9 mouse cellular contexts compared by ENCODE assay signal in the genomic region with DNA sequence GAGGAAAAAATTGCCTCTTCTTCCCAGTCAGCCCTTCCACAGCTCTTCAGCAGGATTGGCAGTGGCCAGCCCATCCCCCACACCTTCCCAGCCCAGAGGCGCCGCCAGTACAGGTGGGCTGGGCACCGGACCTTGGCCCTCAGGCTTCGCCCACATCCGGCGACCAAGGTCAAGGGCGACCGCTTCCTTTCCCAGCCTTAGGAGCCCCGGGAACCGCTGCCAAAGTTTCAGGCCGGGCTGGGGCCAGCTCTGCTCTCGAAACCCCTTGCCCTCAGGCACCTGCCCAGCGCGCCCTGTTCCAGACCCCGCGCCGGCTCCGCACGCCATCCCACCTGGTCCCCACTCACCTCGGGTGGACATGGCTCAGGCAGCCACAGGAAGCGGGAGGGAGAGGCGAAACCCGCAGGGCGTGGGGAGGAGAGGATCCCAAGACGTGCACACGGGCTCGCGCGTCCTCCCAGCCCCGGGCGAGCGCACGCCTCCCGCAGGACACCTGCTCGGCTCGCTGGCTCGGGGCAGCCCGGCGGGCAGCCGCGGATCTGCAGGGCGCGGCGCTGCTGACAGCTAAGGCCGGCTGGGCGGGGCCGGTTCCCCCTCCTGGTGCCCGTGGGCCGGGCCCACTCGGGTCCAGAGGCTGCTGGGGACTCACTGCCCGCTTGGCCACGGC. TPM values are rescaled to one million over a fixed set of nuclear protein-coding genes. Genes with fewer than 3 reads are reported as not detected.
A peak's percentile ranks its signal among the peaks of the same experiment; 100 is the strongest.
DNase-seq lines count a peak whose midpoint lies in the region; ATAC-seq and TF ChIP-seq lines count a peak whose summit lies in the region.
"Had no signal": no experiment of that assay in that cellular context is flagged by ENCODE, and none has a peak within 500 bp of the region (broad histone marks: within the 10 kb centered on the region; RNA-seq: fewer than 3 reads in every experiment).

A gene (minus strand): TSS at position 574 of the 667 bp plus-strand sequence.

- H3K27me3 ChIP-seq in erythroblast, embryonic 14.5 days (ENCODE audit: control insufficient read depth), result peaks cover 28% of the 10 kb centered on the region
- H3K27me3 ChIP-seq in intestine, embryonic 14.5 days (replicated peaks; ENCODE audit: control insufficient read depth, insufficient read depth, low read length), result 0 out of 2 replicates have a peak, but pooled peaks cover 10% of the 10 kb centered on the region

- peak; percentile 36; the same call in 1 of the 2 replicates for TF ChIP-seq POLR2A in cortical plate, adult 2 months (IDR thresholded peaks at IDR 0.05; ENCODE audit: extremely low read depth, insufficient read depth, low read length)

- peak within 1 kb of the TSS; percentile 91 for H3K4me2 ChIP-seq in intestine, embryonic 14.5 days (ENCODE audit: low read length)

- 2% methylated on average over 48 of the region's 52 CpGs for WGBS in intestine, embryonic 14.5 days

- TF ChIP-seq CTCF in cortical plate, adult 2 months (IDR thresholded peaks at IDR 0.05; ENCODE audit: extremely low read depth, insufficient read depth, low read length), result no peak

- peak within 1 kb of the TSS; percentile 97 for H3K27ac ChIP-seq in cortical plate, adult 2 months (ENCODE audit: insufficient read depth, low read length)
- H3K27ac ChIP-seq in intestine, embryonic 14.5 days (ENCODE audit: low read depth), result no peak within 1 kb of the TSS
- H3K27ac ChIP-seq: macrophage had no signal

- H3K36me3 ChIP-seq in erythroblast, embryonic 14.5 days (ENCODE audit: control insufficient read depth), result no peaks in the 10 kb centered on the region
- no peaks in the 10 kb centered on the region for H3K36me3 ChIP-seq in intestine, embryonic 14.5 days (ENCODE audit: control insufficient read depth, insufficient read depth, low read length)

- peak; percentile 73 for DNase-seq in intestine, embryonic 14.5 days (ENCODE audit: low spot score)
- DNase-seq in left cerebral cortex, adult 8-10 months (ENCODE audit: low spot score in 2 of 2), result peak; percentile 40 to 45
- DNase-seq in lung, postnatal 36 days, result peak; percentile 76
- peak; percentile 38 for DNase-seq in retina, postnatal 7 days (ENCODE audit: low read depth, low spot score)

- no peak for ATAC-seq in erythroblast, adult 5-6 weeks (replicated peaks; ENCODE audit: low FRiP score, poor library complexity, severe bottlenecking)
- peak; percentile 68 for ATAC-seq in granulocyte monocyte progenitor cell, adult 5-6 weeks (replicated peaks; ENCODE audit: poor library complexity, severe bottlenecking)
- peak; percentile 75 for ATAC-seq in intestine, embryonic 14.5 days (replicated peaks; ENCODE audit: low FRiP score, low TSS enrichment, low read depth)

- peaks cover 2% of the 10 kb centered on the region; the same call in 1 of the 2 replicates for H3K4me1 ChIP-seq in erythroblast, embryonic 14.5 days (ENCODE audit: control insufficient read depth)
- peaks cover 4% of the 10 kb centered on the region; the same call in 1 of the 2 replicates for H3K4me1 ChIP-seq in cortical plate, adult 2 months (ENCODE audit: control insufficient read depth, insufficient read depth, low read length)
- H3K4me1 ChIP-seq in intestine, embryonic 14.5 days (replicated peaks; ENCODE audit: control insufficient read depth, insufficient read depth, low read length), result peaks cover 8% of the 10 kb centered on the region

- H3K4me3 ChIP-seq in erythroblast, embryonic 14.5 days (replicated peaks), result peak within 1 kb of the TSS; percentile 57
- peak within 1 kb of the TSS; percentile 94 for H3K4me3 ChIP-seq in cortical plate, adult 2 months (ENCODE audit: insufficient read depth, low read length)
- peak within 1 kb of the TSS; percentile 47 for H3K4me3 ChIP-seq in intestine, embryonic 14.5 days (ENCODE audit: low read depth, low read length)

- H3K9me3 ChIP-seq in erythroblast, embryonic 14.5 days (ENCODE audit: control insufficient read depth, low read length), result no peaks in the 10 kb centered on the region
- no peaks in the 10 kb centered on the region for H3K9me3 ChIP-seq in intestine, embryonic 14.5 days (ENCODE audit: control insufficient read depth, low read length)

- H3K9ac ChIP-seq in intestine, embryonic 14.5 days (ENCODE audit: low read length), result peak within 1 kb of the TSS; percentile 53

RNA-seq across cellular contexts. Expression of the gene that starts here (rescaled TPM):
- polyA plus RNA-seq in erythroblast, embryonic 14.5 days (2012), result 0.01 and 0.02 TPM in 2 replicates
- 0.42 and 1.5 TPM in 2 replicates for total RNA-seq in erythroblast, adult 5-6 weeks (2015; ENCODE audit: low replicate concordance)
- 0.84 and 1.0 TPM in 2 replicates for total RNA-seq in erythroblast, adult 5-6 weeks (2017; ENCODE audit: low replicate concordance)
- 50.0 and 50.5 TPM in 2 replicates for polyA plus RNA-seq in cortical plate, adult 2 months (2012; rRNA removed)
- total RNA-seq in granulocyte monocyte progenitor cell, adult 5-6 weeks (2014; fragmentation: Nextera tagmentation), result 8.6 and 9.4 TPM in 2 replicates
- total RNA-seq in granulocyte monocyte progenitor cell, adult 5-6 weeks (2017), result 8.0 and 8.9 TPM in 2 replicates
- polyA plus RNA-seq in intestine, embryonic 14.5 days (2014; fragmentation: Nextera tagmentation; extraction: Ambion mirVana), result 28.3 and 30.2 TPM in 2 replicates
- total RNA-seq in left cerebral cortex, adult 8-10 months (2022), result 100 to 1,000 TPM; 103 to 121 (median 110) TPM

Comparison
In these comparisons a context has a peak if more than half of its experiments do, and no peak if none do; other contexts are left out.
1. RNA of the gene that starts here (total RNA-seq): 103 to 121 TPM in left cerebral cortex, adult 8-10 months; 8.0 to 9.4 TPM in granulocyte monocyte progenitor cell, adult 5-6 weeks and 0.42 to 1.5 TPM in erythroblast, adult 5-6 weeks; every median in the first group is over 4 times any median in the second.
2. RNA of the gene that starts here (polyA plus RNA-seq): 50.0 to 50.5 TPM in cortical plate, adult 2 months and 28.3 to 30.2 TPM in intestine, embryonic 14.5 days; 0.01 to 0.02 TPM in erythroblast, embryonic 14.5 days; every median in the first group is over 10 times any median in the second.
3. Peak in every context shown above with its lines, with median percentiles within 50 percentile points of each other: H3K4me3 ChIP-seq and DNase-seq.